Mouse (Mus musculus) small intestine, adult 2 months (tissue): ENCODE results near the gene Rnf214.

Experiments
- CTCF ChIP-seq: fragments of 200-500 bp; IDR thresholded peaks from 2 replicates; pipeline ENCODE4 v1.5.1; 2012; ENCODE audit warnings: low read depth, mild to moderate bottlenecking, control low read depth, inconsistent platforms, low read length, moderate library complexity, mixed read lengths; ENCODE audit not compliant: insufficient replicate concordance, insufficient read length; ENCODE audit errors: extremely low read depth
- POLR2A ChIP-seq: fragments of 200-500 bp; IDR thresholded peaks from 2 replicates; pipeline ENCODE4 v1.6.1; 2012; ENCODE audit warnings: low read depth, mild to moderate bottlenecking, control low read depth, inconsistent platforms, low read length, moderate library complexity

DNA sequence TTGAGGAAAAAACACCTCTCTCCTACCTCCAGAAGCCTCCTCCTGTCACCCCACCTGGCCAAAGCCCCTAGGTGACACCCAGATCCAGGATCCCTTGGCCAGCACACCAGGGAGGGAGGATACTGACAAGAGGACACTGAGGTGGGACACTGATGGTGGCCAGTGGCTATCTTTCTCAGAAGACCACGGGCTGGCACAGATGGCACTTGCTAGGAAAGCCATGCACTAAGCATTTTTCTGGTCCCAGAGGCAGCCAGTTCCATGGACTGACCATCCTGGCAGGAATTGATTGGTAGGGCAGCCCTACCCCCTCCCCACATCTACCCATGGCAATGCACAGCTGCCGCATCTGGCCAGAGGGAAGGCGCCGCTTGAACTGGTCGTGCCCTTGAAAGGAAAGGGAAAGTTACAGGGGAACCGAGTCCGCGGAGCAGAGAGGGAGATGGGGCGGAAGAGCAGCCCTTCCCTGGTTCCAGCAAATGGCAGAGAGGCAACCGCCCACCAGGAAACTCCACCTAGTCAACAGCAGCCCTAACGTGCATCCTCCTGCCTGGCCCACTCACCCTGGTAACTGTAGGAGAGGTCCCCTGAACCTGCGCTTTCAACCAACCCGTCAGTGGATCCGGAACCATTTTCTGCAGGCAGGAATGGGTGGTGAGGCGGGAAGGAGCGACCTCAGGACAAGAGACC, 39.6 kb upstream of the Rnf214 start:
- no peak for TF ChIP-seq CTCF
- no peak for TF ChIP-seq POLR2A
